Mouse (Mus musculus) G1E (cell line): ENCODE measurements around the gene Asic2. TPM values are rescaled to one million over a fixed set of nuclear protein-coding genes. Genes with fewer than 3 reads are reported as not detected.

Experiments
- ATAC-seq: 2 replicates; pipeline ENCODE4 v1.8.0; 2016; ENCODE audit warnings: mild to moderate bottlenecking; ENCODE audit not compliant: insufficient number of reproducible peaks, poor library complexity, low FRiP score, severe bottlenecking; ENCODE audit errors: extremely low read depth
- DNase-seq: peaks from one replicate; pipeline ENCODE4 v3.0.0; 2012; ENCODE audit warnings: low spot score
- H3K27me3 ChIP-seq: 2 replicates; pipeline ENCODE4 v1.6.1; 2012; ENCODE audit warnings: mild to moderate bottlenecking, low read length, inconsistent platforms; ENCODE audit not compliant: insufficient read depth
- H3K36me3 ChIP-seq: replicated peaks from 2 replicates; pipeline ENCODE3; 2012; ENCODE audit warnings: mild to moderate bottlenecking, inconsistent platforms
- H3K4me1 ChIP-seq: 2 replicates; pipeline ENCODE4 v1.6.1; 2012; ENCODE audit warnings: low read depth, low read length, inconsistent platforms, mixed read lengths; ENCODE audit not compliant: insufficient read depth
- H3K4me3 ChIP-seq: 2 replicates; pipeline ENCODE4 v1.5.1; 2012; ENCODE audit warnings: low read depth, mild to moderate bottlenecking, inconsistent platforms, low read length, moderate library complexity, mixed read lengths
- H3K9me3 ChIP-seq: replicated peaks from 2 replicates; pipeline ENCODE4 v1.6.1; 2012; ENCODE audit warnings: inconsistent platforms
- CTCF ChIP-seq: IDR thresholded peaks from 2 replicates; pipeline ENCODE4 v1.5.1; 2012; ENCODE audit warnings: low read depth, low read length, inconsistent platforms, mixed read lengths
- GATA1 ChIP-seq: IDR thresholded peaks from 2 replicates; pipeline ENCODE4 v1.6.1; 2012; ENCODE audit warnings: borderline replicate concordance, low read length, inconsistent platforms, mixed read lengths
- GATA2 ChIP-seq: IDR thresholded peaks from 2 replicates; pipeline ENCODE4 v1.6.1; 2012; ENCODE audit warnings: low read depth, low read length, inconsistent platforms, borderline replicate concordance
- POLR2AphosphoS5 ChIP-seq: IDR thresholded peaks from 2 replicates; pipeline ENCODE4 v1.6.1; 2012; ENCODE audit warnings: low read depth, low read length, inconsistent platforms; ENCODE audit not compliant: insufficient replicate concordance
- TAL1 ChIP-seq: conservative IDR thresholded peaks from 2 replicates; pipeline ENCODE4 v1.6.1; 2012; ENCODE audit warnings: low read depth, low read length, inconsistent platforms, mixed read lengths
- polyA plus RNA-seq: library from polyadenylated mRNA; stranded (reverse); fragments of >175 nt; gene quantifications from 2 replicates; pipeline ENCODE4 v1.2.3, GENCODE M21; 2012
- total RNA-seq, 2 experiments: library from RNA; stranded (forward) in 1 of 2; stranded (reverse) in 1 of 2; fragments of 200-1000 nt in 1 of 2; fragments of >200 nt in 1 of 2; fragmentation: Nextera tagmentation in 1 of 2; gene quantifications; 2 replicates each; pipeline ENCODE4 v1.2.3; 2014 to 2017

The Asic2 gene
- total and polyA plus RNA-seq, 3 experiments = 0.16 TPM; not detected in 2

- H3K36me3 ChIP-seq = no peaks in the 10 kb centered on the region
- ATAC-seq (no peak; the same call in 1 of the 2 replicates), DNase-seq (no peak)
- no peaks in the 10 kb centered on the region for H3K4me1 ChIP-seq
- H3K9me3 ChIP-seq = peaks cover 53% of the 10 kb centered on the region
- H3K27me3 ChIP-seq = no peaks in the 10 kb centered on the region
- TF ChIP-seq TAL1 (no peak), POLR2AphosphoS5 (no peak)
- no peak overlapping the region for H3K4me3 ChIP-seq
Observed at GRCm38 (mm10) chr11:81865661-81866382, 102.4 kb downstream of the Asic2 start.

DNA sequence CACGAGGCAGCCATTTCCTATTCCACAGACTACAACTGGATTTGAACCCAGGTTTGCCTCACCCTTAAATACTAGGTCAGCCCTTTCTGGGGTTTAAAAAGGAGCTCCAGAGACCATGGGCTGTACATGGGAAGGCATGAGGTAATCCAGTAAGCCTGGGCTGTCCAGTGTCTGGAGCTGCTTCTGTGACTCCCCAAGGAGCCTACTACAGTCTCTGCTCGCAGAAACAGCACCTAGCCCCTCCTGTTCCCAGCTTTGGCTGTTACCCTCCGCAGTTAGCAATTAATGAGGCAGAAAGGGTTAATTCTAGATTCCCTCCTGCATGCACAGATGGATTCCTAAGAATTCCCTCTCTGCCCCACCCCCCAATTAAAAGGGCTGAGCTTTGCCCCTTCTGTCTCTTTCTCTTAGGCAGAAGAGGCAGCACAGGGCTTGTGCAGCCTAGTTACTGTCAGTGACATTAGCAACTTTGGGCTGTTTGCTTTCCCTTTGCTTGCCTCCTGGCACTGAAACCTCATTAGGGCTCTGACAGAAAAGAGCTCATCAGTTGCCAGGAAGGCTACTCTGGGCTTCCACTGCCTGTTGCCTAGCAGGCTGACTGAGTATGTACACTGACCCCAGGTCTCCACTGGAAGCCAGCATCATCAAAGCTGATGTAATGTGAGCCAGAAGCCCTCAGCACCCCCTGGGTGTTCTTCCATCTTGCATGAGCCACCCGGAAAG, 107.8 kb downstream of the Asic2 start, which contains the start of gene 5530401A14Rik:
TSS of gene 5530401A14Rik (plus strand) at position 424 of the 723 bp plus-strand sequence.
- Histone ChIP-seq H3K9me3 (peaks cover 61% of the 10 kb centered on the region), H3K4me3 (no peak within 1 kb of the TSS), H3K4me1 (no peaks in the 10 kb centered on the region), H3K27me3 (no peaks in the 10 kb centered on the region), H3K36me3 (no peaks in the 10 kb centered on the region)
- DNase-seq = no peak
- ATAC-seq = no peak
- no peak for TF ChIP-seq GATA1
- no peak for TF ChIP-seq TAL1
- TF ChIP-seq CTCF = no peak
- TF ChIP-seq GATA2 = no peak
- TF ChIP-seq POLR2AphosphoS5 = no peak

DNA sequence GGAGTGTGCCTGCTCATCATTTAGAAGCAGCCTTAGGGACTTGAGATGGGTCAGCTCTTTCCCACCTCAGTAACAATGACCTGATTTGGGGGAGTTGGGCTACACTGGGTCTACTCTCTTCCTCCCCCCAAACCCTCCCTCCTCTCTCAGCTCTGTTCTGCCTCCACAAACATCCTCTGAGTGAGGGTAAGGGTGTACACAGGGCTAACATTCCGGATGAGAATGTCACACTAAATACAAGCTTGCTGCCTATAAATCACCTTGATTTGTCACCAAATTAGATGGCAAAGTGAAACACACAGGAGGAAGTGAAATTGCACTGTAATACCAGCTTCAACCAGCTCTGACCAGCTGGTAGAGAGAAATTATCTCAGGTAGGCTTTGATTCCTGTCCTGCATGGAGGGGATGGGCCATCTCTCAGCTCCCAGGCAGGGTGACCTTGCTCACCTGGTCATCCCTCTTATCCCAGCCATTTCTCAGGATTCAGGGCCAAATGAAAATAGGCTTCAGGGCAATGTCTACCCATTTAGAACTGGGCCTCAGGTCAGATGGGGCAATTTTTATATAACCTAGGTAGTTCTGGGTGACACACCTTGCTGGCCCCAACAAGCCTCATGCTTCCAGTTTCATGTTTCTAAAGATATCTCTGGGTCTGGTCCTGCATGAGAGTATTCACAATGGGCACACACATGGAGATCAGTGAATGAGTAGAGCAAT, 120.3 kb downstream of the Asic2 start:
- DNase-seq (no peak), ATAC-seq (no peak)
- no peak for TF ChIP-seq GATA2
- Histone ChIP-seq H3K27me3 (no peaks in the 10 kb centered on the region), H3K9me3 (peaks cover 57% of the 10 kb centered on the region), H3K36me3 (no peaks in the 10 kb centered on the region), H3K4me1 (no peaks in the 10 kb centered on the region), H3K4me3 (no peak overlapping the region)

DNA sequence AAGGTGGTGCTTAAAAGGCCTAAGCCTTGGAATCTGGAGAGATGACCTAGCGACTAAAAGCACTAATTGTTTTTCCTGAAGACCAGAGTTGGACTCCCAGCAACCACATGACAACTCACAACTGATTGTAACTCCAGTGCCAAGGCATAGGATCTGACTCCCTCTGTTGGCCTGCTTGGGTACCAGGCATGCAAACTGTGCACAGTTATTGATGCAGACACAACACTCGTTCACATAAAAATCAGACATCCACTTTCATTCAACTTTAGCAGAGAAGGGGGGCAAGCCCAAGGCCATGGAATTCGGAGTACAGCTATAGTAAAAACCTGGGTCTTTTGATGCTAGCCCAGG, 122.6 kb downstream of the Asic2 start:
- peaks cover 46% of the 10 kb centered on the region for H3K9me3 ChIP-seq
- DNase-seq (no peak), ATAC-seq (no peak)
- H3K4me3 ChIP-seq = no peak overlapping the region
- no peaks in the 10 kb centered on the region for H3K27me3 ChIP-seq
- H3K36me3 ChIP-seq = no peaks in the 10 kb centered on the region
- no peaks in the 10 kb centered on the region for H3K4me1 ChIP-seq
- TF ChIP-seq POLR2AphosphoS5 = no peak
- no peak for TF ChIP-seq CTCF
- no peak for TF ChIP-seq GATA2
- no peak for TF ChIP-seq GATA1
- TF ChIP-seq TAL1 = no peak

GRCm38 (mm10) chr11:81845010-81845685, 123.1 kb downstream of the Asic2 start:
- Histone ChIP-seq H3K4me1 (no peaks in the 10 kb centered on the region), H3K4me3 (no peak overlapping the region), H3K9me3 (peaks cover 44% of the 10 kb centered on the region), H3K27me3 (no peaks in the 10 kb centered on the region), H3K36me3 (no peaks in the 10 kb centered on the region)
- no peak for DNase-seq
- no peak for ATAC-seq
- TF ChIP-seq TAL1 (no peak), CTCF (no peak), GATA2 (no peak), GATA1 (no peak), POLR2AphosphoS5 (no peak)

- no peak overlapping the region for H3K4me3 ChIP-seq
- no peaks in the 10 kb centered on the region for H3K27me3 ChIP-seq
- H3K36me3 ChIP-seq = no peaks in the 10 kb centered on the region
- H3K9me3 ChIP-seq = peaks cover 27% of the 10 kb centered on the region
- DNase-seq (no peak), ATAC-seq (no peak)
- TF ChIP-seq POLR2AphosphoS5 (no peak), GATA2 (no peak), CTCF (no peak), TAL1 (no peak), GATA1 (no peak)
- H3K4me1 ChIP-seq = no peaks in the 10 kb centered on the region
Observed at GRCm38 (mm10) chr11:81841001-81841400, 127.3 kb downstream of the Asic2 start.
